Mouse (Mus musculus) kidney, embryonic 16.5 days (tissue): ENCODE measurements around the gene Rack1. TPM values are rescaled to one million over a fixed set of nuclear protein-coding genes. Genes with fewer than 3 reads are reported as not detected.
"Not testable (repeated sequence)": the region's sequence is repeated elsewhere in the genome, so short reads cannot be mapped to it uniquely, and the experiment has no call there.

Source experiments
- ATAC-seq: fragments of 200-750 bp; cut with Nextera tagmentation; 2 replicates; pipeline ENCODE4 v1.8.0; 2017; ENCODE audit warnings: moderate TSS enrichment; ENCODE audit not compliant: low FRiP score, low TSS enrichment
- H3K27ac ChIP-seq: fragments of 300-500 bp; sonication (generic); 2 replicates; pipeline ENCODE4 v1.5.1; 2014; ENCODE audit warnings: low read length
- H3K27me3 ChIP-seq: fragments of 300-500 bp; sonication (generic); 2 replicates; pipeline ENCODE4 v1.6.1; 2014; ENCODE audit warnings: low read length, control low read depth, mixed read lengths; ENCODE audit not compliant: insufficient read depth
- H3K36me3 ChIP-seq: fragments of 300-500 bp; sonication (generic); 2 replicates; pipeline ENCODE4 v1.6.1; 2014; ENCODE audit warnings: low read length, control low read depth, mixed read lengths; ENCODE audit not compliant: insufficient read depth
- H3K4me1 ChIP-seq: fragments of 300-500 bp; sonication (generic); 2 replicates; pipeline ENCODE4 v1.6.1; 2014; ENCODE audit warnings: low read length, control low read depth, mixed read lengths; ENCODE audit not compliant: insufficient read depth
- H3K4me2 ChIP-seq: fragments of 300-500 bp; sonication (generic); replicated peaks from 2 replicates; pipeline ENCODE4 v1.6.1; 2014; ENCODE audit warnings: low read depth, low read length
- H3K4me3 ChIP-seq: fragments of 300-500 bp; sonication (generic); 2 replicates; pipeline ENCODE4 v1.5.1; 2014; ENCODE audit warnings: mild to moderate bottlenecking, low read length
- H3K9ac ChIP-seq: fragments of 300-500 bp; sonication (generic); replicated peaks from 2 replicates; pipeline ENCODE4 v1.6.1; 2014; ENCODE audit warnings: low read length
- H3K9me3 ChIP-seq: fragments of 300-500 bp; sonication (generic); 2 replicates; pipeline ENCODE4 v1.6.1; 2016; ENCODE audit warnings: low read length, control low read depth
- WGBS: fragments of 180-500 bp; shearing (Covaris S2); extraction: QIAGEN DNeasy Blood & Tissue Kit; methylation state at CpG from one replicate; pipeline ENCODE4 v1.1.7; 2014; 5-methylcytosine and 5-hydroxymethylcytosine counted together
- polyA plus RNA-seq: library from polyadenylated mRNA; unstranded; fragments of >200 nt; fragmentation: Nextera tagmentation; extraction: Ambion mirVana; gene quantifications from 2 replicates; pipeline ENCODE4 v1.2.1, GENCODE M21; 2015

Gene Rack1
- polyA plus RNA-seq, 1 experiment from 2014 or later = 712 TPM

GRCm38 (mm10) chr11:48824311-48824830, 24.2 kb downstream of the Rack1 start:
- WGBS = 3% methylated on average over 22 of the region's 22 CpGs

GRCm38 (mm10) chr11:48825979-48826751, 26.0 kb downstream of the Rack1 start, which contains the start of the genes Trim7 and Gm12184:
TSS of gene Trim7 (plus strand) at chr11:48826140.
TSS of gene Gm12184 (minus strand) at chr11:48826655.
- H3K36me3 ChIP-seq, H3K4me1 ChIP-seq, H3K27me3 ChIP-seq, H3K9me3 ChIP-seq: not testable (repeated sequence)
- Histone ChIP-seq H3K9ac (peak within 1 kb of the TSS; percentile 65), H3K27ac (peak within 1 kb of the TSS; percentile 36; the same call in 1 of the 2 replicates), H3K4me2 (peak within 1 kb of the TSS; percentile 67), H3K4me3 (peak within 1 kb of the TSS; percentile 46)
- peak; percentile 85 for ATAC-seq
- WGBS = under 1% methylated on average over 42 of the region's 92 CpGs

More at GRCm38 (mm10) chr11:48824311-48824830, 24.2 kb downstream of the Rack1 start:
- peak overlapping the region; percentile 74 for H3K4me2 ChIP-seq
- H3K27me3 ChIP-seq = peaks cover 6% of the 10 kb centered on the region; the same call in 1 of the 2 replicates
- H3K4me3 ChIP-seq = peak overlapping the region; percentile 52
- no peaks in the 10 kb centered on the region for H3K36me3 ChIP-seq
- no peaks in the 10 kb centered on the region for H3K9me3 ChIP-seq
- no peak overlapping the region for H3K27ac ChIP-seq
- peak overlapping the region; percentile 54 for H3K9ac ChIP-seq
- H3K4me1 ChIP-seq = peaks cover 10% of the 10 kb centered on the region
- ATAC-seq = no peak

- peak; percentile 49 for ATAC-seq
- H3K4me1 ChIP-seq = peaks cover 10% of the 10 kb centered on the region
- no peaks in the 10 kb centered on the region for H3K9me3 ChIP-seq
- peak overlapping the region; percentile 67 for H3K4me2 ChIP-seq
- 3% methylated on average over 6 of the region's 6 CpGs for WGBS
- no peaks in the 10 kb centered on the region for H3K36me3 ChIP-seq
- H3K9ac ChIP-seq = peak overlapping the region; percentile 65
- peak overlapping the region; percentile 46 for H3K4me3 ChIP-seq
- H3K27me3 ChIP-seq = peaks cover 6% of the 10 kb centered on the region; the same call in 1 of the 2 replicates
- H3K27ac ChIP-seq = peak overlapping the region; percentile 36; the same call in 1 of the 2 replicates
Observed at GRCm38 (mm10) chr11:48826752-48827096, 26.6 kb downstream of the Rack1 start.

- H3K9ac ChIP-seq = no peak overlapping the region
- no peaks in the 10 kb centered on the region for H3K36me3 ChIP-seq
- H3K4me1 ChIP-seq = peaks cover 10% of the 10 kb centered on the region
- no peak overlapping the region for H3K4me3 ChIP-seq
- ATAC-seq = no peak
- WGBS = 66% methylated on average over 6 of the region's 6 CpGs
- H3K4me2 ChIP-seq = no peak overlapping the region
- no peaks in the 10 kb centered on the region for H3K9me3 ChIP-seq
- no peak overlapping the region for H3K27ac ChIP-seq
- peaks cover 6% of the 10 kb centered on the region; the same call in 1 of the 2 replicates for H3K27me3 ChIP-seq
Observed at GRCm38 (mm10) chr11:48827926-48828325, 27.8 kb downstream of the Rack1 start.

- Histone ChIP-seq H3K4me1 (no peaks in the 10 kb centered on the region; the same call in 1 of the 2 replicates), H3K27ac (no peak overlapping the region), H3K9me3 (no peaks in the 10 kb centered on the region), H3K4me2 (no peak overlapping the region), H3K36me3 (no peaks in the 10 kb centered on the region), H3K27me3 (no peaks in the 10 kb centered on the region), H3K9ac (no peak overlapping the region), H3K4me3 (no peak overlapping the region)
- 68% methylated on average over 2 of the region's 2 CpGs for WGBS
- ATAC-seq = no peak
Observed at GRCm38 (mm10) chr11:48830279-48830678, 30.1 kb downstream of the Rack1 start.

- 0 out of 2 replicates have a peak, but pooled peaks cover under 1% of the 10 kb centered on the region for H3K27me3 ChIP-seq
- WGBS = 82% methylated on average over 2 of the region's 2 CpGs
- no peak for ATAC-seq
- no peaks in the 10 kb centered on the region for H3K9me3 ChIP-seq
- H3K4me3 ChIP-seq = no peak overlapping the region
- no peaks in the 10 kb centered on the region for H3K36me3 ChIP-seq
- H3K9ac ChIP-seq = no peak overlapping the region
- H3K4me1 ChIP-seq = no peaks in the 10 kb centered on the region; the same call in 1 of the 2 replicates
- no peak overlapping the region for H3K4me2 ChIP-seq
- H3K27ac ChIP-seq = no peak overlapping the region
Observed at GRCm38 (mm10) chr11:48831273-48831672, 31.1 kb downstream of the Rack1 start.

GRCm38 (mm10) chr11:48833078-48833730, 33.1 kb downstream of the Rack1 start:
- no peak for ATAC-seq
- 36% methylated on average over 8 of the region's 9 CpGs for WGBS
- H3K27ac ChIP-seq = no peak overlapping the region
- H3K4me1 ChIP-seq = peaks cover 4% of the 10 kb centered on the region
- peak overlapping the region; percentile 80; the same call in 1 of the 2 replicates for H3K4me3 ChIP-seq
- peak overlapping the region; percentile 60 for H3K4me2 ChIP-seq
- H3K27me3 ChIP-seq = 0 out of 2 replicates have a peak, but pooled peaks cover 3% of the 10 kb centered on the region
- no peaks in the 10 kb centered on the region for H3K9me3 ChIP-seq
- no peaks in the 10 kb centered on the region for H3K36me3 ChIP-seq
- H3K9ac ChIP-seq = no peak overlapping the region

- 0 out of 2 replicates have a peak, but pooled peaks cover 3% of the 10 kb centered on the region for H3K27me3 ChIP-seq
- ATAC-seq = peak; percentile 84
- peak overlapping the region; percentile 80 for H3K4me3 ChIP-seq
- peaks cover 10% of the 10 kb centered on the region for H3K4me1 ChIP-seq
- H3K27ac ChIP-seq = peak overlapping the region; percentile 80; the same call in 1 of the 2 replicates
- no peaks in the 10 kb centered on the region for H3K9me3 ChIP-seq
- H3K36me3 ChIP-seq = no peaks in the 10 kb centered on the region
- H3K4me2 ChIP-seq = peak overlapping the region; percentile 60
- WGBS = under 1% methylated on average over 30 of the region's 30 CpGs
- peak overlapping the region; percentile 72 for H3K9ac ChIP-seq
Observed at GRCm38 (mm10) chr11:48833731-48834639, 33.9 kb downstream of the Rack1 start.

- Histone ChIP-seq H3K4me1 (peaks cover 10% of the 10 kb centered on the region), H3K27me3 (0 out of 2 replicates have a peak, but pooled peaks cover 3% of the 10 kb centered on the region), H3K9ac (no peak overlapping the region), H3K9me3 (no peaks in the 10 kb centered on the region), H3K27ac (no peak overlapping the region), H3K36me3 (no peaks in the 10 kb centered on the region), H3K4me2 (no peak overlapping the region), H3K4me3 (no peak overlapping the region)
- WGBS = 71% methylated on average over 6 of the region's 6 CpGs
- ATAC-seq = no peak
Observed at GRCm38 (mm10) chr11:48835923-48836322, 35.8 kb downstream of the Rack1 start.
